Mouse (Mus musculus) liver, postnatal 0 days (tissue): ENCODE measurements at regions not wholly inside any gene's neighbourhood (a gene's known extent, or its start where the extent isn't known, plus 50 kb on each side); places are given as distances from the start of the nearest gene placed in this dataset.

Experiments used
- CTCF ChIP-seq: sonication (generic); IDR thresholded peaks from 2 replicates; pipeline ENCODE4 v1.5.1; 2016; ENCODE audit warnings: antibody characterized with exemption, low read depth
- EP300 ChIP-seq: IDR thresholded peaks from 2 replicates; pipeline ENCODE4 v1.6.1; 2016; ENCODE audit warnings: antibody characterized with exemption, low read depth, mild to moderate bottlenecking

DNA sequence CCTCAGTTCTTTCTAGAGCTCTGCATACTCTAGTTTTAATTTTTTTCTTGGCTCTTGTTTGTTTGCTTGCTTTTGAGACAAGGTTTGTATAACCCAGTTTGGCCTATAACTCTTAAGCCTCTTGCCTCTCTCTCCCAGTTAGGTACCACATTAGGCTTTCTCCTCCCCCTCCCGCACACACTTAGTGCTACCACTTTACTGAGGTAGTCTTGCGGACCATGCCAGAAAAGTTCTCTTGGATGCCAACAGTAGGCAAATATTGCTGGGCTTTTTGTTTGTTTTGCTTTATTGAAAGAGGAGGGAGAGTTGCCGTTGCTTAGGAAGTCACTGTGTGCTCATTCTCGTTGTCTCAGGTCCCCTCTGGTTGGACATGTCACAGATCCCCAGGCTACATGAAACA, 259.4 kb upstream of the Sall1 start:
- no peak for TF ChIP-seq CTCF
- no peak for TF ChIP-seq EP300
